ENCODE assay signal across 17 mouse cellular contexts in the genomic region with DNA sequence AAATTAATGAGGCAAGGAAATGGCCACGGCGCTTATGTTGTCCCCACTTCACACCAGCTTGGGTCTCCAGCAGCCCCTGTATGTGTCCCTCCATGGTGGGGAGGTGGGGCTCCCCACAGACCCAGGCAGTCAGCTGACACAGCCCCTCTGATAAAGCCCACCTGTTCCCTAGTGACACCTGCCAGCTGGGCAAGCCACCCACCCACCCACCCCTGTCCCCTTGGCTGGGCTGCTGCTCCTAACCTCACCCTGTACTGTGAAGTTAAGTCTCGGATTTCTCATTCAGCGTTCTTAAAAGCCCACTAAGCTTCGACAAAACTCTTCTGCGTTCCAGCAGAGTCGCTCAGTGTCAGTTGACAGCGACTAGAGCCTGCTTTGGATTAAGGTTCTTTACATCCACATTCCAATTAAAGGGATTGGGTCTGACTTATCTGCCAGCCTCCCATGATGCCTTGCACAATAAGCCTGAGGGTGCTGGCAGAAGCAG. TPM values are rescaled to one million over a fixed set of nuclear protein-coding genes. Genes with fewer than 3 reads are reported as not detected.
A peak's percentile ranks its signal among the peaks of the same experiment; 100 is the strongest.
DNase-seq lines count a peak whose midpoint lies in the region; ATAC-seq and TF ChIP-seq lines count a peak whose summit lies in the region.
"Had no signal": no experiment of that assay in that cellular context is flagged by ENCODE, and none has a peak within 500 bp of the region (broad histone marks: within the 10 kb centered on the region; RNA-seq: fewer than 3 reads in every experiment).

No protein-coding gene starts in this region.

- peak overlapping the region; percentile 40; the same call in 1 of the 2 replicates for H3K27ac ChIP-seq in hindbrain, embryonic 10.5 days
- no peak overlapping the region for H3K27ac ChIP-seq in hindbrain, embryonic 11.5 days (ENCODE audit: low read depth, low read length)
- peak overlapping the region; percentile 67 for H3K27ac ChIP-seq in midbrain, embryonic 10.5 days (replicated peaks)
- H3K27ac ChIP-seq in midbrain, postnatal 0 days (ENCODE audit: low read depth, low read length) = no peak overlapping the region
- no peak overlapping the region for H3K27ac ChIP-seq in limb, embryonic 14.5 days (replicated peaks; ENCODE audit: low read depth, low read length)
- H3K27ac ChIP-seq: hindbrain, embryonic 12.5 days; limb, embryonic 15.5 days had no signal

- intact Hi-C loops in left cerebral cortex, postnatal 36 days (cut with DNase I) = loop anchor here (5.0 kb wide), 1 partner anchor 36 kb away; no protein-coding TSS in a partner anchor

- H3K9ac ChIP-seq in hindbrain, embryonic 11.5 days (ENCODE audit: low read depth, low read length) = no peak overlapping the region
- H3K9ac ChIP-seq in midbrain, postnatal 0 days (replicated peaks; ENCODE audit: low read length, poor library complexity, severe bottlenecking) = no peak overlapping the region
- H3K9ac ChIP-seq in limb, embryonic 14.5 days (ENCODE audit: low read depth, low read length, severe bottlenecking) = no peak overlapping the region
- H3K9ac ChIP-seq: hindbrain, embryonic 12.5 days; limb, embryonic 15.5 days; liver, postnatal 0 days had no signal

- no peak overlapping the region for H3K4me2 ChIP-seq in hindbrain, embryonic 11.5 days (replicated peaks; ENCODE audit: low read depth, low read length)
- no peak overlapping the region for H3K4me2 ChIP-seq in midbrain, postnatal 0 days (ENCODE audit: low read depth, low read length, poor library complexity, severe bottlenecking)
- H3K4me2 ChIP-seq in limb, embryonic 14.5 days (replicated peaks; ENCODE audit: low read depth, low read length, severe bottlenecking) = no peak overlapping the region
- H3K4me2 ChIP-seq: hindbrain, embryonic 12.5 days; limb, embryonic 15.5 days had no signal

- WGBS in hindbrain, embryonic 10.5 days = 67% methylated on average over 8 of the region's 8 CpGs
- 72% methylated on average over 8 of the region's 8 CpGs for WGBS in hindbrain, embryonic 11.5 days
- 35% methylated on average over 8 of the region's 8 CpGs for WGBS in midbrain, embryonic 10.5 days
- WGBS in midbrain, postnatal 0 days = 23% methylated on average over 8 of the region's 8 CpGs
- 54% methylated on average over 8 of the region's 8 CpGs for WGBS in limb, embryonic 14.5 days

- no peak for ATAC-seq in hindbrain, embryonic 11.5 days (ENCODE audit: low FRiP score)
- ATAC-seq in midbrain, postnatal 0 days (ENCODE audit: low FRiP score) = no peak
- peak; percentile 78 for ATAC-seq in limb, embryonic 14.5 days (ENCODE audit: low FRiP score, low read depth)
- ATAC-seq: intestine, embryonic 16.5 days; liver, postnatal 0 days had no signal

- no peak overlapping the region for H3K4me3 ChIP-seq in hindbrain, embryonic 10.5 days
- no peak overlapping the region for H3K4me3 ChIP-seq in hindbrain, embryonic 11.5 days (ENCODE audit: low read depth, low read length)
- H3K4me3 ChIP-seq in midbrain, embryonic 10.5 days = no peak overlapping the region
- no peak overlapping the region for H3K4me3 ChIP-seq in midbrain, postnatal 0 days (ENCODE audit: low read depth, low read length)
- no peak overlapping the region for H3K4me3 ChIP-seq in limb, embryonic 14.5 days (replicated peaks; ENCODE audit: low read length)
- H3K4me3 ChIP-seq: hindbrain, embryonic 12.5 days; limb, embryonic 15.5 days had no signal

- peaks cover 4% of the 10 kb centered on the region; the same call in 1 of the 2 replicates for H3K9me3 ChIP-seq in hindbrain, embryonic 10.5 days
- no peaks in the 10 kb centered on the region for H3K9me3 ChIP-seq in hindbrain, embryonic 11.5 days (ENCODE audit: control insufficient read depth, low read length)
- no peaks in the 10 kb centered on the region for H3K9me3 ChIP-seq in midbrain, embryonic 10.5 days (replicated peaks)
- no peaks in the 10 kb centered on the region for H3K9me3 ChIP-seq in midbrain, postnatal 0 days (ENCODE audit: low read length)
- H3K9me3 ChIP-seq in limb, embryonic 14.5 days (ENCODE audit: control insufficient read depth, low read length) = no peaks in the 10 kb centered on the region
- H3K9me3 ChIP-seq: limb, embryonic 15.5 days had no signal

- no peak for TF ChIP-seq POLR2A in limb, embryonic 14.5 days (IDR thresholded peaks at IDR 0.05; ENCODE audit: borderline replicate concordance, extremely low read depth, insufficient read depth, insufficient read length)

- no peaks in the 10 kb centered on the region for H3K36me3 ChIP-seq in hindbrain, embryonic 10.5 days
- H3K36me3 ChIP-seq in hindbrain, embryonic 11.5 days (ENCODE audit: control insufficient read depth, insufficient read depth, low read length) = no peaks in the 10 kb centered on the region
- H3K36me3 ChIP-seq in midbrain, embryonic 10.5 days = no peaks in the 10 kb centered on the region
- H3K36me3 ChIP-seq in midbrain, postnatal 0 days (ENCODE audit: insufficient read depth, low read length) = no peaks in the 10 kb centered on the region
- H3K36me3 ChIP-seq in limb, embryonic 14.5 days (ENCODE audit: control insufficient read depth, insufficient read depth, low read length) = no peaks in the 10 kb centered on the region
- H3K36me3 ChIP-seq: hindbrain, embryonic 12.5 days; limb, embryonic 15.5 days had no signal

- H3K4me1 ChIP-seq in hindbrain, embryonic 10.5 days (replicated peaks) = peaks cover 28% of the 10 kb centered on the region
- H3K4me1 ChIP-seq in hindbrain, embryonic 11.5 days (replicated peaks; ENCODE audit: control insufficient read depth, insufficient read depth, low read length) = no peaks in the 10 kb centered on the region
- H3K4me1 ChIP-seq in midbrain, embryonic 10.5 days = peaks cover 30% of the 10 kb centered on the region
- H3K4me1 ChIP-seq in midbrain, postnatal 0 days (ENCODE audit: insufficient read depth, low read length) = no peaks in the 10 kb centered on the region
- peaks cover 3% of the 10 kb centered on the region for H3K4me1 ChIP-seq in limb, embryonic 14.5 days (ENCODE audit: control insufficient read depth, insufficient read depth, low read length)

- no peak for TF ChIP-seq CTCF in midbrain, postnatal 0 days (IDR thresholded peaks at IDR 0.05)

- no peaks in the 10 kb centered on the region for H3K27me3 ChIP-seq in hindbrain, embryonic 10.5 days (ENCODE audit: insufficient read depth, poor library complexity, severe bottlenecking)
- H3K27me3 ChIP-seq in hindbrain, embryonic 11.5 days (ENCODE audit: control insufficient read depth, insufficient read depth, low read length) = no peaks in the 10 kb centered on the region
- H3K27me3 ChIP-seq in midbrain, embryonic 10.5 days (ENCODE audit: low read depth, poor library complexity, severe bottlenecking) = no peaks in the 10 kb centered on the region
- H3K27me3 ChIP-seq in midbrain, postnatal 0 days (ENCODE audit: insufficient read depth, low read length) = no peaks in the 10 kb centered on the region
- no peaks in the 10 kb centered on the region for H3K27me3 ChIP-seq in limb, embryonic 14.5 days (ENCODE audit: control insufficient read depth, insufficient read depth, low read length)
- H3K27me3 ChIP-seq: hindbrain, embryonic 12.5 days; limb, embryonic 15.5 days; Patski had no signal

- DNase-seq in hindbrain, embryonic 10.5 days (ENCODE audit: low spot score) = no peak
- no peak for DNase-seq in hindbrain, embryonic 11.5 days (ENCODE audit: low spot score)
- DNase-seq in midbrain, embryonic 10.5 days (ENCODE audit: low spot score) = no peak
- DNase-seq in midbrain, postnatal 0 days (ENCODE audit: low spot score) = no peak
- DNase-seq in limb, embryonic 14.5 days (ENCODE audit: low spot score) = peak; percentile 38
- DNase-seq in spleen, postnatal 10 days (ENCODE audit: low spot score in 2 of 2) = no peak
- DNase-seq in left cerebral cortex, postnatal 36 days (ENCODE audit: low spot score in 2 of 2) = no peak
- DNase-seq: adrenal gland, postnatal 36 days; B cell, adult 2 months; cerebellum, postnatal 10 days; liver, postnatal 0 days; right cerebral cortex, postnatal 14 days; thymus, postnatal 36 days had no signal

RNA-seq across cellular contexts. Expression of gene Syne3, which starts 33.2 kb away (rescaled TPM):
- 0.09 and 0.15 TPM in 2 replicates for polyA plus RNA-seq in hindbrain, embryonic 10.5 days (2016; fragmentation: Nextera tagmentation; extraction: Ambion mirVana)
- polyA plus RNA-seq in hindbrain, embryonic 11.5 days (2014; fragmentation: Nextera tagmentation; extraction: Ambion mirVana) = 0.11 and 0.13 TPM in 2 replicates
- 0.10 and 0.14 TPM in 2 replicates for polyA plus RNA-seq in midbrain, embryonic 10.5 days (2016; fragmentation: Nextera tagmentation; extraction: Ambion mirVana)
- 0.93 and 1.4 TPM in 2 replicates for total RNA-seq in midbrain, postnatal 0 days (2014; rRNA removed)
- 0.44 and 0.85 TPM in 2 replicates for polyA plus RNA-seq in midbrain, postnatal 0 days (2015; fragmentation: Nextera tagmentation; extraction: Ambion mirVana)
- 2.6 and 3.0 TPM in 2 replicates for polyA plus RNA-seq in limb, embryonic 14.5 days (2012; rRNA removed)
- 1.2 and 2.0 TPM in 2 replicates for polyA plus RNA-seq in limb, embryonic 14.5 days (2014; fragmentation: Nextera tagmentation; extraction: Ambion mirVana)
- 1 to 10 TPM; 1.0 to 2.1 TPM for total RNA-seq in left cerebral cortex, postnatal 36 days (2021)

RNA-seq across cellular contexts. Expression of gene Glrx5, which starts 56.1 kb away (rescaled TPM):
- 230 and 235 TPM in 2 replicates for polyA plus RNA-seq in hindbrain, embryonic 10.5 days (2016; fragmentation: Nextera tagmentation; extraction: Ambion mirVana)
- 179 and 198 TPM in 2 replicates for polyA plus RNA-seq in hindbrain, embryonic 11.5 days (2014; fragmentation: Nextera tagmentation; extraction: Ambion mirVana)
- polyA plus RNA-seq in midbrain, embryonic 10.5 days (2016; fragmentation: Nextera tagmentation; extraction: Ambion mirVana) = 217 and 246 TPM in 2 replicates
- 35.8 and 50.9 TPM in 2 replicates for total RNA-seq in midbrain, postnatal 0 days (2014; rRNA removed)
- 175 and 185 TPM in 2 replicates for polyA plus RNA-seq in midbrain, postnatal 0 days (2015; fragmentation: Nextera tagmentation; extraction: Ambion mirVana)
- 70.0 and 85.1 TPM in 2 replicates for polyA plus RNA-seq in limb, embryonic 14.5 days (2012; rRNA removed)
- 163 and 175 TPM in 2 replicates for polyA plus RNA-seq in limb, embryonic 14.5 days (2014; fragmentation: Nextera tagmentation; extraction: Ambion mirVana)
- total RNA-seq in left cerebral cortex, postnatal 36 days (2021) = 10 to 100 TPM; 41.1 to 51.5 TPM

Comparison
In these comparisons a context has a peak if more than half of its experiments do, and no peak if none do; other contexts are left out.
1. H3K27ac ChIP-seq: peak in hindbrain, embryonic 10.5 days (single experiment) and midbrain, embryonic 10.5 days (single experiment); none in hindbrain, embryonic 11.5 days (single experiment), midbrain, postnatal 0 days (single experiment) and limb, embryonic 14.5 days (single experiment).